Mouse (Mus musculus): ENCODE data around the gene Scap. TPM values are rescaled to one million over a fixed set of nuclear protein-coding genes. Genes with fewer than 3 reads are reported as not detected.

The Scap gene
- total and polyA plus RNA-seq, 3 experiments: 17.5 to 33.1 (median 28.0) TPM

GRCm38 (mm10) chr9:110431241-110431640 is 98.2 kb downstream of the Scap start:
- TF ChIP-seq EP300 (IDR thresholded peaks at IDR 0.05; ENCODE audit: insufficient read depth, low read depth, low read length): no peak
- TF ChIP-seq POLR2A (IDR thresholded peaks at IDR 0.05; ENCODE audit: insufficient read depth, low read depth, low read length): no peak
- no peak for TF ChIP-seq CTCF (IDR thresholded peaks at IDR 0.05)
- H3K27ac ChIP-seq: no peak overlapping the region
- H3K4me3 ChIP-seq: no peak overlapping the region
- intact Hi-C loops (cut with DNase I): no loop called here
- no peaks in the 10 kb centered on the region for H3K79me2 ChIP-seq (replicated peaks; ENCODE audit: control insufficient read depth, insufficient read depth, low read length)
- no peaks in the 10 kb centered on the region for H3K27me3 ChIP-seq (ENCODE audit: control insufficient read depth, insufficient read depth, low read length)
- DNase-seq: no peak
- H3K36me3 ChIP-seq (ENCODE audit: control insufficient read depth, insufficient read depth, low read length): no peaks in the 10 kb centered on the region
- H3K9ac ChIP-seq (ENCODE audit: low read depth, low read length): no peak overlapping the region
- H3K4me1 ChIP-seq (ENCODE audit: control insufficient read depth, insufficient read depth, low read length): no peaks in the 10 kb centered on the region
- 69% methylated on average over 8 of the region's 8 CpGs for WGBS

GRCm38 (mm10) chr9:110433045-110433444 is 100.0 kb downstream of the Scap start:
- intact Hi-C loops (cut with DNase I): no loop called here
- H3K79me2 ChIP-seq (replicated peaks; ENCODE audit: control insufficient read depth, insufficient read depth, low read length): no peaks in the 10 kb centered on the region
- no peak for DNase-seq
- H3K4me1 ChIP-seq (ENCODE audit: control insufficient read depth, insufficient read depth, low read length): no peaks in the 10 kb centered on the region
- H3K27me3 ChIP-seq (ENCODE audit: control insufficient read depth, insufficient read depth, low read length): no peaks in the 10 kb centered on the region
- 97% methylated on average over 2 of the region's 2 CpGs for WGBS
- no peak overlapping the region for H3K4me3 ChIP-seq
- TF ChIP-seq CTCF (IDR thresholded peaks at IDR 0.05) (no peak), EP300 (IDR thresholded peaks at IDR 0.05; ENCODE audit: insufficient read depth, low read depth, low read length) (no peak), POLR2A (IDR thresholded peaks at IDR 0.05; ENCODE audit: insufficient read depth, low read depth, low read length) (no peak)
- no peak overlapping the region for H3K27ac ChIP-seq
- no peaks in the 10 kb centered on the region for H3K36me3 ChIP-seq (ENCODE audit: control insufficient read depth, insufficient read depth, low read length)
- no peak overlapping the region for H3K9ac ChIP-seq (ENCODE audit: low read depth, low read length)

Other genes with a start within 250 kb of the Scap start
- gene Smarcc1, start 215.6 kb upstream of the Scap start, total RNA-seq (2021): 10 to 100 TPM; 24.1 to 25.2 TPM
- gene Smarcc1, start 215.6 kb upstream of the Scap start, polyA plus RNA-seq (2012; rRNA removed): 8.4 and 10.6 TPM in 2 replicates
- 10 to 100 TPM; 64.8 to 68.6 TPM for gene Dhx30, start 215.5 kb upstream of the Scap start, total RNA-seq (2021)
- gene Dhx30, start 215.5 kb upstream of the Scap start, polyA plus RNA-seq (2012; rRNA removed): 56.7 and 73.5 TPM in 2 replicates
- under 1 TPM; 0.21 to 0.23 TPM for gene Cspg5, start 89.5 kb upstream of the Scap start, total RNA-seq (2021)
- gene Cspg5, start 89.5 kb upstream of the Scap start, polyA plus RNA-seq (2012; rRNA removed): 0.15 and 0.29 TPM in 2 replicates
- gene Elp6, start 28.1 kb upstream of the Scap start, total RNA-seq (2021): 1 to 10 TPM; 2.2 to 2.3 TPM
- 4.5 and 4.7 TPM in 2 replicates for gene Elp6, start 28.1 kb upstream of the Scap start, polyA plus RNA-seq (2012; rRNA removed)
- gene Ptpn23, start 74.9 kb downstream of the Scap start, total RNA-seq (2021): 10 to 100 TPM; 12.9 to 15.2 TPM
- gene Ptpn23, start 74.9 kb downstream of the Scap start, polyA plus RNA-seq (2012; rRNA removed): 10.5 and 15.4 TPM in 2 replicates
- gene Ngp, start 86.5 kb downstream of the Scap start, total RNA-seq (2021): not detected
- 0.94 and 0.96 TPM in 2 replicates for gene Ngp, start 86.5 kb downstream of the Scap start, polyA plus RNA-seq (2012; rRNA removed)
- 10 to 100 TPM; 11.4 to 12.0 TPM for gene Klhl18, start 143.4 kb downstream of the Scap start, total RNA-seq (2021)
- gene Klhl18, start 143.4 kb downstream of the Scap start, polyA plus RNA-seq (2012; rRNA removed): 13.0 and 18.2 TPM in 2 replicates
- under 1 TPM; 0.10 to 0.43 TPM for gene Kif9, start 143.7 kb downstream of the Scap start, total RNA-seq (2021)
- 0.39 and 0.41 TPM in 2 replicates for gene Kif9, start 143.7 kb downstream of the Scap start, polyA plus RNA-seq (2012; rRNA removed)
- 10 to 100 TPM; 36.4 to 37.7 TPM for gene Setd2, start 199.3 kb downstream of the Scap start, total RNA-seq (2021)
- gene Setd2, start 199.3 kb downstream of the Scap start, polyA plus RNA-seq (2012; rRNA removed): 22.4 and 34.1 TPM in 2 replicates

All from heart, adult 2 months (tissue).